Mouse (Mus musculus) spleen, embryonic (tissue): ENCODE results near the gene Fzd4.

ENCODE experiments used
- CTCF ChIA-PET: fragments of 350-600 bp; sonication (Branson Sonifier 250); formaldehyde crosslinking; loops from one replicate; lab custom pipeline; 2022; lab: Charles Lee

The Fzd4 gene

GRCm38 (mm10) chr7:89400721-89401120 is 3.4 kb upstream of the Fzd4 start:
- CTCF ChIA-PET: no interaction called here

GRCm38 (mm10) chr7:89401136-89401858 is 2.9 kb upstream of the Fzd4 start:
- CTCF ChIA-PET: interaction anchor here (0.7 to 1.6 kb wide), 2 partner anchors 8 kb away, joined by 5 to 12 read pairs; no protein-coding TSS in a partner anchor

GRCm38 (mm10) chr7:89401936-89402335 is 2.2 kb upstream of the Fzd4 start:
- CTCF ChIA-PET: interaction anchor here (1.6 kb wide), 1 partner anchor 9 kb away, joined by 12 read pairs; no protein-coding TSS in a partner anchor

- CTCF ChIA-PET: interaction anchor here (1.6 kb wide), 1 partner anchor 10 kb away, joined by 12 read pairs; no protein-coding TSS in a partner anchor
These were observed 842 bp upstream of the Fzd4 start for GRCm38 (mm10) chr7:89403053-89403972.

- CTCF ChIA-PET: no interaction called here
These were observed 732 bp downstream of the Fzd4 start for GRCm38 (mm10) chr7:89404734-89405440.

GRCm38 (mm10) chr7:89406011-89406410 is 1.9 kb downstream of the Fzd4 start:
- CTCF ChIA-PET: interaction anchor here (0.5 kb wide), 1 partner anchor 531 kb away, joined by 3 read pairs; no protein-coding TSS in a partner anchor

GRCm38 (mm10) chr7:89407006-89407940 is 3.1 kb downstream of the Fzd4 start:
- CTCF ChIA-PET: no interaction called here

GRCm38 (mm10) chr7:89410294-89410693 is 6.1 kb downstream of the Fzd4 start:
- CTCF ChIA-PET: interaction anchor here (0.6 to 0.7 kb wide), 2 partner anchors 72 to 1339 kb away, joined by 3 to 4 read pairs; no protein-coding TSS in a partner anchor

- CTCF ChIA-PET: no interaction called here
These were observed 7.2 kb downstream of the Fzd4 start for GRCm38 (mm10) chr7:89411346-89411745.

GRCm38 (mm10) chr7:89412094-89412493 is 7.9 kb downstream of the Fzd4 start:
- CTCF ChIA-PET: no interaction called here

GRCm38 (mm10) chr7:89416027-89416426 is 11.9 kb downstream of the Fzd4 start:
- CTCF ChIA-PET: no interaction called here

GRCm38 (mm10) chr7:89417707-89418106 is 13.6 kb downstream of the Fzd4 start:
- CTCF ChIA-PET: no interaction called here

GRCm38 (mm10) chr7:89418127-89418653 is 14.0 kb downstream of the Fzd4 start:
- CTCF ChIA-PET: no interaction called here

- CTCF ChIA-PET: interaction anchor here (1.0 kb wide), 1 partner anchor 249 kb away, joined by 7 read pairs; no protein-coding TSS in a partner anchor
These were observed 14.9 kb downstream of the Fzd4 start for GRCm38 (mm10) chr7:89418917-89419679.

GRCm38 (mm10) chr7:89421294-89421693 is 17.1 kb downstream of the Fzd4 start:
- CTCF ChIA-PET: no interaction called here

GRCm38 (mm10) chr7:89422650-89423049 is 18.5 kb downstream of the Fzd4 start:
- CTCF ChIA-PET: no interaction called here

- CTCF ChIA-PET: no interaction called here
These were observed 19.0 kb downstream of the Fzd4 start for GRCm38 (mm10) chr7:89423194-89423593.

- CTCF ChIA-PET: no interaction called here
These were observed 19.6 kb downstream of the Fzd4 start for GRCm38 (mm10) chr7:89423688-89424255.

GRCm38 (mm10) chr7:89424659-89425058 is 20.5 kb downstream of the Fzd4 start:
- CTCF ChIA-PET: no interaction called here
